Mouse (Mus musculus): ENCODE measurements around the gene Hcfc2. TPM values are rescaled to one million over a fixed set of nuclear protein-coding genes. Genes with fewer than 3 reads are reported as not detected.

The Hcfc2 gene
- 28.0 and 30.6 TPM in 2 replicates for total RNA-seq (2023)

DNA sequence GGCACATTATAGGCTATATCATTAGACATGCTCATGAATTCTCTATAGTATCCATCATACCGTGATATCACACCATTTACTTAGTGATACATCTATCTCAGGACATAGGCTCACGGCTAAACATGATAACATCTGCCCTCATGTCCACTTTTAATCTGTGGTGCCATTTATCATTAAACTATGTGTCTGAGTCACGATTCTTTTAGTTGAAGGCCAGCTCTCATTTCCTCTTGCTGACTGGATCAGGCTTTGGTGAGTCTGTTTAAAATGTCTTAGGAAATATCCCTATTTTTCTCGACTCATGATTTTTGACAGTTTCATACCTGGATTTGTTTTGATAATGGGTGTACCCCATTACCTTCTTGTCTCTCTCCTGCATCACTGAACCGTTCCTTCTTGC, at the start of gene Hcfc2:
Hcfc2 (plus strand) TSS at position 205 of the 400 bp plus-strand sequence.

GRCm38 (mm10) chr10:82690494-82690893, 5.5 kb upstream of the Hcfc2 start, which contains the start of gene Glt8d2:
Glt8d2 (minus strand) TSS chr10:82690650.

DNA sequence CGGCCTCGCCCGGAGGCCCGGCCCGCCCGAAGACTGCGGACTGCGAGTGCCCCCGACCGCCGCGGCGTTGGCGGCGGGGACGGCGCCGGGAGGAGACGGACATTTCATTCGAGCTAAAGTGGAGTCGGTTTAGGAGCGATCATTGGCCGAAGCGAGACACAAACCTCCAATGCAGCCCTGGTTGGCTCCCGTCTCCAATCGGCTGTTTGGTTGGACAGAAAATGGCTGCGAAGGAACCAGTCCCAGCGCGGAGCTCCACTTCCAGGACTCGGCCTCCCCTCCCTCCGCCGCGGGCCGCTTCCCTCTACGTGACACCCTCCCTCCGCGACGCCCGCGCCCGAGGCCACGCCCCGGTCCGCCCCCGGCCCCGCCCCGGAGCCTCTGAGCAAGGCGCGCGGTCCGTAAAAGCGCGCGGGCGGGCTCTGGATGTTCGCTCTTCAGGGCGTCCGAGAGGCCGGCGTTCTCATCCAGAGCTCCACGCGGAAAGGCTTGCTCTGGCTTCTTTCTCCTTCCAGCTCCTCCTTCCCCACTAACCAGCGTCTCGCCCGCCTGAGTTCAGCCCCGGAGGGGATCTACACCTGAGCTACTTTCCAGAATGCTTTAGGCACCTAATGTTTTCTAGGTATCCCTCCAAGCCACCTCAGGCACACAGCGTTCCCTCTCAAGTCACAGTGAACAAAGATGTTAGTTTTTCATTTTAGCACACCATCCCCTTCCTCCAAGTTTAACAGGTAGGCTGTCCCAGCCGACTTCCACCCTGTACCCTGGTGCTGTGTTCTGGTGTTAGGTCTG, 68.1 kb downstream of the Hcfc2 start, which contains the start of gene Nfyb:
Nfyb (minus strand) TSS at position 305 of the 792 bp plus-strand sequence.

Other genes with a start within 250 kb of the Hcfc2 start
- not detected in 2 replicates for gene Gm1553, start 203.5 kb upstream of the Hcfc2 start, total RNA-seq (2023)
- 2.5 and 3.6 TPM in 2 replicates for gene 1190007I07Rik, start 72.9 kb upstream of the Hcfc2 start, total RNA-seq (2023)
- 55.1 and 62.2 TPM in 2 replicates for gene Tdg, start 66.3 kb upstream of the Hcfc2 start, total RNA-seq (2023)
- gene Glt8d2, start 5.5 kb upstream of the Hcfc2 start, total RNA-seq (2023): 0.98 and 1.8 TPM in 2 replicates
- gene Nfyb, start 68.0 kb downstream of the Hcfc2 start, total RNA-seq (2023): 31.5 and 32.3 TPM in 2 replicates
- gene Txnrd1, start 137.8 kb downstream of the Hcfc2 start, total RNA-seq (2023): 57.5 and 61.0 TPM in 2 replicates
- 16.2 and 25.6 TPM in 2 replicates for gene Eid3, start 170.5 kb downstream of the Hcfc2 start, total RNA-seq (2023)